Comparison of ENCODE assay signal across 14 mouse cellular contexts in genomic region chr4:143239117-143239516, GRCm38 (mm10). TPM values are rescaled to one million over a fixed set of nuclear protein-coding genes. Genes with fewer than 3 reads are reported as not detected.
DNase-seq lines count a peak whose midpoint lies in the region; ATAC-seq and TF ChIP-seq lines count a peak whose summit lies in the region.
"Had no signal": no experiment of that assay in that cellular context is flagged by ENCODE, and none has a peak within 500 bp of the region (broad histone marks: within the 10 kb centered on the region; RNA-seq: fewer than 3 reads in every experiment).

No protein-coding gene starts in this region.

- ATAC-seq in hindbrain, postnatal 0 days, result peak; percentile 24; the same call in 1 of the 2 replicates
- no peak for ATAC-seq in hindbrain, embryonic 16.5 days
- ATAC-seq in liver, embryonic 16.5 days (ENCODE audit: low read depth), result 0 out of 2 replicates have a peak, but pooled peaks have one; percentile 7
- ATAC-seq: forebrain, embryonic 16.5 days had no signal

- no peaks in the 10 kb centered on the region for H3K9me3 ChIP-seq in hindbrain, postnatal 0 days (ENCODE audit: low read length)
- H3K9me3 ChIP-seq in hindbrain, embryonic 16.5 days (ENCODE audit: control insufficient read depth, low read length), result no peaks in the 10 kb centered on the region
- H3K9me3 ChIP-seq in liver, embryonic 16.5 days (replicated peaks; ENCODE audit: control insufficient read depth, low read length), result 0 out of 2 replicates have a peak, but pooled peaks cover 2% of the 10 kb centered on the region

- no peak overlapping the region for H3K4me2 ChIP-seq in hindbrain, postnatal 0 days (ENCODE audit: low read depth, low read length)
- no peak overlapping the region for H3K4me2 ChIP-seq in hindbrain, embryonic 16.5 days (ENCODE audit: low read length)
- no peak overlapping the region for H3K4me2 ChIP-seq in liver, embryonic 16.5 days (ENCODE audit: low read depth, low read length)
- H3K4me2 ChIP-seq: forebrain, embryonic 12.5 days had no signal

- no peaks in the 10 kb centered on the region for H3K4me1 ChIP-seq in hindbrain, postnatal 0 days (ENCODE audit: insufficient read depth, low read length)
- no peaks in the 10 kb centered on the region for H3K4me1 ChIP-seq in hindbrain, embryonic 16.5 days (ENCODE audit: control insufficient read depth, insufficient read depth, low read depth, low read length)
- peaks cover 2% of the 10 kb centered on the region; the same call in 1 of the 2 replicates for H3K4me1 ChIP-seq in bone marrow, adult 2 months (ENCODE audit: control insufficient read depth, insufficient read depth, low read length)
- no peaks in the 10 kb centered on the region; the same call in 1 of the 2 replicates for H3K4me1 ChIP-seq in liver, embryonic 16.5 days (ENCODE audit: control insufficient read depth, low read depth, low read length)
- H3K4me1 ChIP-seq: embryonic facial prominence, embryonic 13.5 days; hindbrain, embryonic 10.5 days had no signal

- H3K9ac ChIP-seq in hindbrain, postnatal 0 days (replicated peaks; ENCODE audit: low read length), result no peak overlapping the region
- H3K9ac ChIP-seq in hindbrain, embryonic 16.5 days (ENCODE audit: low read depth, low read length), result no peak overlapping the region
- no peak overlapping the region for H3K9ac ChIP-seq in liver, embryonic 16.5 days (ENCODE audit: low read depth, low read length)
- H3K9ac ChIP-seq: embryonic facial prominence, embryonic 13.5 days; forebrain, embryonic 12.5 days; heart, embryonic 12.5 days; hindbrain, embryonic 14.5 days had no signal

- no peak for DNase-seq in hindbrain, postnatal 0 days (ENCODE audit: low spot score)
- DNase-seq in 416B (ENCODE audit: low read depth) (peak; percentile 66), adipocyte (ENCODE audit: low spot score) (no peak)
- DNase-seq in left cerebral cortex, adult 2 months (ENCODE audit: extremely low spot score in 1 of 2, low spot score in 2 of 2), result no peak
- no peak for DNase-seq in embryo, embryonic 9.5 days (ENCODE audit: extremely low spot score)

- no peak overlapping the region for H3K27ac ChIP-seq in hindbrain, postnatal 0 days
- no peak overlapping the region for H3K27ac ChIP-seq in hindbrain, embryonic 16.5 days (ENCODE audit: low read depth, low read length)
- H3K27ac ChIP-seq in bone marrow, adult 2 months (ENCODE audit: control insufficient read depth, insufficient read depth, low read depth, low read length, poor library complexity), result peak overlapping the region; percentile 56; the same call in 1 of the 2 replicates
- no peak overlapping the region for H3K27ac ChIP-seq in liver, embryonic 16.5 days (ENCODE audit: low read length)
- no peak overlapping the region for H3K27ac ChIP-seq in left cerebral cortex, adult 2 months
- H3K27ac ChIP-seq: embryonic facial prominence, embryonic 13.5 days; forebrain, embryonic 12.5 days; hindbrain, embryonic 10.5 days; hindbrain, embryonic 14.5 days had no signal

- TF ChIP-seq CTCF in hindbrain, postnatal 0 days (IDR thresholded peaks at IDR 0.05; ENCODE audit: low read depth), result no peak
- no peak for TF ChIP-seq CTCF in bone marrow, adult 2 months (IDR thresholded peaks at IDR 0.05; ENCODE audit: control insufficient read depth, insufficient read depth, low read length)
- TF ChIP-seq CTCF in left cerebral cortex, adult 2 months (IDR thresholded peaks at IDR 0.05), result no peak

- H3K36me3 ChIP-seq in hindbrain, postnatal 0 days (ENCODE audit: insufficient read depth, low read length), result no peaks in the 10 kb centered on the region
- no peaks in the 10 kb centered on the region for H3K36me3 ChIP-seq in hindbrain, embryonic 16.5 days (ENCODE audit: control insufficient read depth, insufficient read depth, low read length)
- H3K36me3 ChIP-seq in liver, embryonic 16.5 days (ENCODE audit: control insufficient read depth, insufficient read depth), result no peaks in the 10 kb centered on the region
- H3K36me3 ChIP-seq: embryonic facial prominence, embryonic 13.5 days; forebrain, embryonic 12.5 days; heart, embryonic 12.5 days; hindbrain, embryonic 10.5 days had no signal

- intact Hi-C loops in left cerebral cortex, adult 2 months (cut with DNase I), result loop anchor here (2.0 kb wide), 1 partner anchor 126 kb away; no protein-coding TSS in a partner anchor

- no peaks in the 10 kb centered on the region for H3K27me3 ChIP-seq in hindbrain, postnatal 0 days (ENCODE audit: insufficient read depth, low read length)
- H3K27me3 ChIP-seq in hindbrain, embryonic 16.5 days (replicated peaks; ENCODE audit: control insufficient read depth, insufficient read depth, low read length), result no peaks in the 10 kb centered on the region
- no peaks in the 10 kb centered on the region for H3K27me3 ChIP-seq in liver, embryonic 16.5 days (ENCODE audit: control insufficient read depth, insufficient read depth, low read depth, low read length)
- H3K27me3 ChIP-seq: embryonic facial prominence, embryonic 13.5 days; forebrain, embryonic 12.5 days; heart, embryonic 12.5 days had no signal

- H3K4me3 ChIP-seq in hindbrain, postnatal 0 days (ENCODE audit: low read length), result no peak overlapping the region
- no peak overlapping the region for H3K4me3 ChIP-seq in hindbrain, embryonic 16.5 days (ENCODE audit: low read length)
- H3K4me3 ChIP-seq in bone marrow, adult 2 months (replicated peaks; ENCODE audit: control insufficient read depth, low read depth, low read length), result no peak overlapping the region
- no peak overlapping the region for H3K4me3 ChIP-seq in liver, embryonic 16.5 days (ENCODE audit: low read depth, low read length)
- H3K4me3 ChIP-seq in left cerebral cortex, adult 2 months, result no peak overlapping the region
- H3K4me3 ChIP-seq: embryonic facial prominence, embryonic 13.5 days; forebrain, embryonic 12.5 days; hindbrain, embryonic 10.5 days had no signal

- 90% methylated on average over 5 of the region's 5 CpGs for WGBS in hindbrain, postnatal 0 days
- WGBS in hindbrain, embryonic 16.5 days, result 90% methylated on average over 5 of the region's 5 CpGs
- WGBS in bone marrow, adult 2 months, result 16% methylated on average over 5 of the region's 5 CpGs
- 60% methylated on average over 5 of the region's 5 CpGs for WGBS in liver, embryonic 16.5 days (ENCODE audit: insufficient replicate concordance)

- no peak for TF ChIP-seq POLR2A in bone marrow, adult 2 months (IDR thresholded peaks at IDR 0.05; ENCODE audit: borderline replicate concordance, control insufficient read depth, low read depth, low read length)

RNA-seq across cellular contexts. Expression of gene Prdm2, which starts 26.3 kb away (rescaled TPM):
- total RNA-seq in hindbrain, postnatal 0 days (2014; rRNA removed), result 16.6 and 23.8 TPM in 2 replicates
- polyA plus RNA-seq in hindbrain, postnatal 0 days (2015; fragmentation: Nextera tagmentation; extraction: Ambion mirVana), result 10.3 and 11.0 TPM in 2 replicates
- polyA plus RNA-seq in hindbrain, embryonic 16.5 days (2015; fragmentation: Nextera tagmentation; extraction: Ambion mirVana), result 12.0 and 13.5 TPM in 2 replicates
- polyA plus RNA-seq in bone marrow, adult 2 months (2011; ENCODE audit: insufficient read depth, insufficient read length, low replicate concordance, missing spikeins), result 7.9 and 17.7 TPM in 2 replicates
- polyA plus RNA-seq in liver, embryonic 16.5 days (2015; fragmentation: Nextera tagmentation; extraction: Ambion mirVana), result 3.3 TPM in 2 replicates
- 10 to 100 TPM; 43.3 to 49.2 TPM for total RNA-seq in left cerebral cortex, adult 2 months (2021)
